Mouse (Mus musculus) megakaryocyte progenitor cell, adult 5-6 weeks (primary cell): ENCODE results near the gene Xntrpc. TPM values are rescaled to one million over a fixed set of nuclear protein-coding genes. Genes with fewer than 3 reads are reported as not detected.

Source experiments
- ATAC-seq: replicated peaks from 2 replicates; pipeline ENCODE4 v1.8.0; 2016; ENCODE audit warnings: mild to moderate bottlenecking, moderate TSS enrichment, inconsistent platforms; ENCODE audit not compliant: poor library complexity
- total RNA-seq, 2 experiments: library from RNA; stranded (forward) in 1 of 2; stranded (reverse) in 1 of 2; fragments of 157-497, 149-512 nt in 1 of 2; fragments of 200-1000 nt in 1 of 2; gene quantifications; 2 replicates each; pipeline versions ENCODE4 v1.2.3 to v1.2.4; 2015 to 2017

Gene Xntrpc
- total RNA-seq, 2 experiments from 2014 or later, result 0.57 to 0.92 TPM

- ATAC-seq, result no peak
Measured at GRCm38 (mm10) chr7:102080311-102080710, 14.8 kb downstream of the Xntrpc start.

DNA sequence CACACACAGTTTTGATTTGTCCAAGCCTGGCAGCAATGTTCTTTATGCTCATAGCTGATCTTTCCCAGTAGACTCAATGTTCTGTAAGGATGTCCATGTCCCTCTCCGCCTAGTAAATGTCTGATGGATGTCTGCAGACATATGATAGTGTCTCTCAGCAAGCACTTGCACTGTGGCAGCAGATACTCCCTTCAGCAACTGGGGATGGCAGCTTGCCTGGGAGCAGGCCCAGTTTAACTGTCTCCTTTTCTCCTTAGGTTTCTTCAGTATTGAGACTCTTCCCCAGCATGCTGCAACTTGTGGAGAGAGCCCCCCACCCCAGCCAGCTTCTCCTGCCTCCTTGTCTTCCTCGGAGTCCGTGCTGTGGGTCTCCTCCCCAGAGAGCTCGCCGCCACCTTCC is 16.3 kb downstream of the Xntrpc start:
- no peak for ATAC-seq

- ATAC-seq, result no peak
Measured at GRCm38 (mm10) chr7:102082816-102083215, 17.3 kb downstream of the Xntrpc start, which contains the start of gene Trpc2. Gene Trpc2 (plus strand): TSS chr7:102083116.

DNA sequence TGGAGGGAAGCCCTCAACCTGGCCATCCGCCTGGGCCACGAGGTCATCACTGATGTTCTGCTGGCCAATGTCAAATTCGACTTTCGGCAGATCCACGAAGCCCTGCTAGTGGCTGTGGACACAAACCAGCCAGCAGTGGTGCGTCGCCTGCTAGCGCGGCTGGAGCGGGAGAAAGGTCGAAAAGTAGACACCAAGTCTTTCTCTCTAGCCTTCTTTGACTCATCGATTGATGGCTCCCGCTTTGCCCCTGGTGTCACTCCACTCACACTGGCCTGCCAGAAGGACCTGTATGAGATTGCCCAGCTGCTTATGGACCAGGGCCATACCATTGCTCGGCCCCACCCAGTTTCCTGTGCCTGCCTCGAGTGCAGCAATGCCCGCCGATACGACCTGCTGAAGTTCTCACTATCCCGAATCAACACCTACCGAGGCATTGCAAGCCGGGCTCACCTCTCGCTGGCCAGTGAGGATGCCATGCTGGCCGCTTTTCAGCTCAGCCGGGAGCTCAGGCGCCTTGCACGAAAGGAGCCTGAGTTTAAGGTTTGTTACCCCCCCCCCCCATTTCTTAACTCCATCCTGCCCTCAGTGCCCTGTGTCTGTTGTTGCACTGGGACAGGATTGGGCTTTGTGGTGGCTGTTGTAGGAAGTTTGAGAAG is 18.7 kb downstream of the Xntrpc start:
- ATAC-seq, result no peak

DNA sequence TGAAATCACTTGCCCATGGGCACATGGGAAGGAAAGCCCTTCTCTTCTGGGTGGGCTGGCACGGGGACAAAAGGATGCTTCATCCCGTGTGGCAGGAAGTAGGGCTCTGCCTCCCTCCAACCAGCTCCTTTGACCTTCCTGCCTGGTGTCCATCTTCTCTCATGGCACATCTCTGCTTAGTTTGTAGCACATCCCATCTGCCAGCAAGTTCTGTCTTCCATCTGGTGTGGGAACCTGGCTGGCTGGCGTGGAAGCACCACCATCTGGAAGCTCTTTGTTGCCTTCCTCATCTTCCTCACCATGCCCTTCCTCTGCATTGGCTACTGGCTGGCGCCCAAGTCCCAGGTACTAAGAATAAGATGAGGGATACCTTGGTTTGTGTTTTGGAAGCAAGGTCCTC is 21.8 kb downstream of the Xntrpc start:
- no peak for ATAC-seq

DNA sequence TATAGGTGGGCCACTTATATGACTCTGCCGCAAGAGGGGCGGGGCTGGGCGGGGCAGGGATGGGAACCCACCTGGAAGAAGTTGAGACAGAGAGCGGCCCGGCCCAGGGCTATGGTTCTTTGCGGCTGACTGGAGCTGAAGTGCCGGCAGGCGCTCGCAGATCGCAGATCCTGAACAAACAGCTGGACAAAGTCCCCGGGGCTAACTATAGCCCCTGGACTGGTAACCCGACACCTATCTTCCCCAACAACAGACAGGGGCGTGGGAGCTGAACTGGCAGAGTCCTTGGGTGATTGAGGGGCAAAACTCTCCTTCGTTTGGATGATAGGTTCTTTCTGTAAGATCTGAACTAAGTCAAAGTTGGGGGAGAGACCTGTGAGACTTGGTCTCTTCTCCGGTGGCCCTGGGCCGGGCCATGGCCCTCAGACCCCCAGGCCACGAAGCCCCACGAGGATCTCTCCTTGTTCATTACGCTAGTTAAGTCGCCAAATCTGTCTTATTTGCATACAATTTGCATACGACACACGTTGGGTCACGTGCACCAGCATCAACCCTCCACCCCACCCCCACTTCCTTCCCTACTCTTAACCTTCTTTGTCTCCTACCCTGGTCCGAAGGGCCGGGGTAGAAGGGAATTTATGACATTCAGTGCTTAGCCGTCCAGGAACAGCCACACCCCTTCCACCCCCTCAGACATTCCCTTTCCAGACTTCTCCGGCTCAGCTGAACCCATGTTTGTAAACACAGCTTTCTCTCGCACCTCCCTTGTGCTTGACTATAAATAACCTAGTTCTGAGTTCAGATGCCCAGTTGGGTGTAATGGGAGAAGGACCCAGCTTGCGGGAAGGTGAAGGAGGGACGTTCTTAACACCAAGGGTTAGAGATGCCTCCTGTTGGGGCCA is 34.5 kb downstream of the Xntrpc start:
- ATAC-seq, result peak; percentile 78

DNA sequence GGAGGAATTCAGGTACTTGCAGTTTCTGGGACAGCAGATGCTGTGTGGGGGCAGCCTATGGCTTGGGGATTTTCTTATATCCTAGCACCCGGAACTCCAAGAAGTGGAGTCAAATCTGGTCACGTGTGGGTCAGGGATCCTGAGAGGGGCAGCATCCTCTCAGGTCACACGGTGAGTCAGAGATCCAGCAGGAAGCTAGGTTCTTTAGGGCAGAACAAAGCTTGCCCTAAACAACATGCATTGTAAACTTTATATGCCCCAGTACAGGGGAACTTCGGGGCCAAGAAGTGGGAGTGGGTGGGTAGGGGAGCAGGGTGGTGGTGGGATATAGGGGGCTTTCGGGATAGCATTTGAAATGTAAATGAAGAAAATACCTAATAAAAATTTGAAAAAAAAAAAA is 35.4 kb downstream of the Xntrpc start:
- ATAC-seq, result no peak

GRCm38 (mm10) chr7:102101487-102101886 is 36.0 kb downstream of the Xntrpc start, which contains the start of gene Art1:
Gene Art1 (plus strand): TSS chr7:102101743.
- ATAC-seq, result no peak

DNA sequence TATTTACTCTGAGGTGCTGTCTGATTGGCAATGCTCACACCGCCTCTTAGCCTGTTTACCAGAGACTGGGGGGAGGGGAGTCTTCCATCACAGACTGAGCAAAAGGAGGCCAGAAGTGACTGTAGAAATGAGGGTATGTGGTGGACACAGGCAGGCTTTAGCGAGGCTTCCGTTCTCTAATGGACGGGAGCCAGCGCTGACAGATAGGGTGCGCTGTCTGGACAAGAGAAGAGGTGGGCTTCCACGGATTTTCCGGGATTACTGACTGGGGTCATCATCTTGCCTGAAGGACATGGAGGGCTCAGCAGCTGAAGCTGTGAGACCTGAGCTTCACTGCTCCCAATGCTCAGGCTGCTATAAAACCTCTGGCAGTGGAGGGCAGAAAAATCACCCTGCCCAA is 36.7 kb downstream of the Xntrpc start:
- ATAC-seq, result no peak

DNA sequence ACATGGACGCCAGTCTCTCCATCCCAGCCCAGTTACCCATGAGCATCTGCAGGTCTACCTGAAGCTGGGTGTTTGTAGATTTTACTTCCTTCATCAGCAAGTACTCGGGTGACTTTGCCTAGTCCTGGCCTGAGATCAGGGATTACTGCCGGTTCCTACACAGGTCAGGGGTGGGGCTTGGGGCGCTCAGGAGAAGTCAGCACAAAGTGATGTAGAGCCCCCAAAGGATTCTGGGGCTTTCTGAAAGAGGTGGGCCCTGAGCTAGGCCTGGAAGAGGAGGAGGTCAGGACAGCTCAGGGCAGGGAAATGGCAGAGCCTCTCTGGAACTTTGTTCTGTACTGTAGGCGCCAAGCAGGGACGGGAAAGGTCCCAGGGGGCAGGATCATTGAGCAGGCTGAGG is 37.2 kb downstream of the Xntrpc start:
- no peak for ATAC-seq

DNA sequence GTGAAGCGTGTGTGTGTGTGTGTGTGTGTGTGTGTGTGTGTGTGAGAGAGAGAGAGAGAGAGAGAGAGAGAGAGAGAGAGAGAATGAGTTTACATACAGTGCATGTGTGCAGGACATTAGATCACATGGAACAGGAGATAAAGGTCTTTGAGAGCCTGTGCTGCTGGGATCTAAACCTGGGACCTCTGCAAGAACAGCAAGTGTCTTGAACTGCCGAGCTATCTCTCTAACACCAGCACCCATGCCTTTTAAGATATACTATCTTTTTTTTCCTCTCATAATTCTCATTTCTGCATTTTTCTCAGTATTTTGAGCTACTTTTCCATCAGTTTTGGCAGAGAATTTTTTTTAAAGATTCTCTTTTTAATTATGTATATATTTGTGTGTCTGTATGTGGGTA is 38.0 kb downstream of the Xntrpc start:
- peak; percentile 70 for ATAC-seq

DNA sequence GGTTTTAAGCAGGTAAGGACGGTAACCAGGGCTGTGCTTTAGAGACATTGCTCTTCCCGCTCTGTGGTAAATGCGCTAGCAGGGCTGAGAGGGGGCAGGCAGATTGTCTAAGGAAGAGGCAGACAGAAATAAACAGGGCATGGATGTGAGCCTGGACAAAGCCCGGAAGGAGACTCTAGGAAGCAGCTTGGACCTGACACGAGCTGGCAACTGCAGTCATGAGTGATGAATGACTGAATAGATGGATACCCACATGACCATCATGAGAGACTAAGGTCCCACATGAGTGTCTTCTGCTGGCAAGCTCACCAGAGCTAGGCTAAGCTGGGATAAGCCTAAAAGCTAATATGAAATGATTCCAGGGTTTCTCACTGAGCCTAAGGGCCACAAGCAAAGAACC is 38.6 kb downstream of the Xntrpc start:
- ATAC-seq, result no peak

DNA sequence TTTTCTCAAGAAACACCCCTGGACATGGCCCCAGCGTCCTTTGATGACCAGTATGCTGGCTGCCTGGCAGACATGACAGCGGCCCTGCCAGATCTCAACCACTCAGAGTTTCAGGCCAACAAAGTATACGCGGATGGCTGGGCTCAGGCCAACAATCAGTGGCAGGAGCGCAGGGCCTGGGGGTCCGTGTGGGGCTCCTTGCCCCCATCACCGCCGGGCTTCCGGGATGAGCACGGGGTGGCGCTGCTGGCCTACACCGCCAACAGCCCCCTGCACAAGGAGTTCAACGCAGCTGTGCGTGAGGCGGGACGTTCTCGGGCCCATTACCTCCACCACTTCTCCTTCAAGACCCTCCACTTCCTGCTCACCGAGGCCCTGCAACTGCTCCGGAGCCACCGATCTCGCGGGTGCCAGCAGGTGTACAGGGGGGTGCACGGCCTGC is 41.2 kb downstream of the Xntrpc start:
- peak; percentile 35 for ATAC-seq

DNA sequence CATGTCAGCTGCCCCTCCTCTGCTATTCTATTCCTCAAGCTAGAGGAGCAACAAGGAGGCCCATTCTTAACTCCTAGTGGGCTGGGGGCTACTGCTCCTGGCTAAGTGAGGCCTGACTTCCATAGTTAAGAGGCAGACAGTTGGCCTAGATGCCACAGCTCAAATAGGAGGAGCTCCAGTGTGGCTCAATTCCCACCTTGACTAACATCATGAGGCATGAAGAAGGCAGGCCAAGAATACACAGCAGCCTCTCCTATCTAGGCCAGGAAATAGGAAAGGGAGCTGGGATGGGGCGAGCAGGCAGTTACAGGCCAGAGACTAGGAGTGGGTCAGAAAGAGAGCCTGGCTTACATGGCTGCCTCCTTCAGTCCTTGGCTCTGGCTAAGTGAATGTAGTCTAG is 42.7 kb downstream of the Xntrpc start:
- no peak for ATAC-seq

- ATAC-seq, result no peak
Measured at GRCm38 (mm10) chr7:102109171-102109570, 43.7 kb downstream of the Xntrpc start, which contains the start of gene Art5. Gene Art5 (minus strand): TSS chr7:102109489.

- no peak for ATAC-seq
Measured at GRCm38 (mm10) chr7:102109746-102110145, 44.2 kb downstream of the Xntrpc start.

GRCm38 (mm10) chr7:102113151-102113729 is 47.7 kb downstream of the Xntrpc start:
- ATAC-seq, result no peak

DNA sequence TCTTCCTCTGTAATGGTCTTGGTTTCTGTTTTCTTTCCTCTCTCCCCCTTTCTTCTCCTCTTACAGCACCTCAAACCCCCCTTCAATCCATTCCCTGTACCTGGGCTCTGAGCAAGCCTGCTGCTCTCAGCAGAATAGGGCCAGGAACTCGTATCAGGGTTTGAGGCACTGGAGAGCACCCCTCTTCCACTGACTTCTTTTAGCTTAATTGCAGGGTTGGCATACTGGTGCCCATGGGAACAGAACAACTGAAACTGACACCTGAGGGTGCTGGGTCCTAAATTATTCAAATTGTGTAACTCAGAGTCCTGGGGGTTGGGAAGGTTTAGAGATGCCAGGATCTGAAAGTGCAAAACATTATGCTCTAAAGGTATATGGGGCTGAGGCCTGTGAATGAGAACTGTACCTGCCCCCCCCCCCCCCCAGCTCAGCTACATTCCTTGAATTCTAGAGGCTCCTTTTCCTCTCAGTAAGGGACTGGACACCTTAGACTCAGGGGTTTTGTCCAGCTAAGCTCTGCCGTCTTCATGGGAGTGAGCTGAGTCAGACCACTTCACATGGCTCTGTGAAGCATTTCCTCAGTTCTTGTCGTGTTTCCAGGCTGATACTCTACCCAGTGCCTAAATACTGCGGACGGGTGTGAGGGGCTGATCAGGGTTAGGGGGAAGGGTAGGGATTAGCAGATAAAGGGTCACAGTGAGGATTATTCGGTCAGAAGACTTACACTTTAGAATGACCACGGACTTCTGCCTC is 51.2 kb downstream of the Xntrpc start, which contains the start of gene Chrna10:
TSS of gene Chrna10 (minus strand) at position 250 of the 753 bp plus-strand sequence.
- no peak for ATAC-seq

- no peak for ATAC-seq
Measured at GRCm38 (mm10) chr7:102117382-102117781, 51.9 kb downstream of the Xntrpc start.

DNA sequence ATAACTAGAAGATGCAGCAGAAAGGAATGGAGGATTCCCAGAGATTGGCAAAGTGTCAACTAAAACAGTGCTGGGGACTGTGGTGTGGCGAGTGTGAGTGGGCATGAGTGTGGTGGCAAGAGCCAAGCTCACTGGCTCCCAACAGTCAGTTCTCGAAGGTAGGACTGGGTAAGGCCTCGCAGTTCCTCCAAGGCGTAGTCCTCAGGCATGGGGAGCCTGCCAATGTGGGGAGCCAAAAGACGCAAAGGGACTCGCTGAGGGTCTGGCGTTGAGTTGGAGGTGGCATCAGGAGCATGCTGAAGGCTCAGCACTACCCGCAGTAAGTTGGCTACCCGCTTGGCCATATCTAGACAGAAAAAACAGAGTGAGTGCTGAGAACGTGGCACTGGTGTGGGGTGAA is 54.8 kb downstream of the Xntrpc start:
- no peak for ATAC-seq

- ATAC-seq, result no peak
Measured at GRCm38 (mm10) chr7:102132395-102132794, 66.9 kb downstream of the Xntrpc start.
